Mouse (Mus musculus) stomach, embryonic 15.5 days (tissue): Measurements from ENCODE around the gene Limch1. TPM values are rescaled to one million over a fixed set of nuclear protein-coding genes. Genes with fewer than 3 reads are reported as not detected.

Source experiments
- ATAC-seq: fragments of 200-750 bp; cut with Nextera tagmentation; 2 replicates; pipeline ENCODE4 v1.8.0; 2017; ENCODE audit warnings: low read depth, moderate number of reproducible peaks, moderate TSS enrichment; ENCODE audit not compliant: insufficient read depth, low FRiP score
- H3K27ac ChIP-seq: fragments of 300-500 bp; sonication (generic); 2 replicates; pipeline ENCODE4 v1.5.1; 2015; ENCODE audit warnings: mild to moderate bottlenecking, inconsistent platforms
- H3K27me3 ChIP-seq: fragments of 300-500 bp; sonication (generic); replicated peaks from 2 replicates; pipeline ENCODE4 v1.6.1; 2015; ENCODE audit warnings: inconsistent platforms
- H3K36me3 ChIP-seq: fragments of 300-500 bp; sonication (generic); 2 replicates; pipeline ENCODE4 v1.6.1; 2015; ENCODE audit warnings: inconsistent platforms
- H3K4me1 ChIP-seq: fragments of 300-500 bp; sonication (generic); 2 replicates; pipeline ENCODE4 v1.6.1; 2015; ENCODE audit warnings: inconsistent platforms
- H3K4me2 ChIP-seq: fragments of 300-500 bp; sonication (generic); 2 replicates; pipeline ENCODE4 v1.6.1; 2015; ENCODE audit warnings: mild to moderate bottlenecking, inconsistent platforms
- H3K4me3 ChIP-seq: fragments of 300-500 bp; sonication (generic); replicated peaks from 2 replicates; pipeline ENCODE4 v1.5.1; 2015; ENCODE audit warnings: inconsistent platforms
- H3K9ac ChIP-seq: fragments of 300-500 bp; sonication (generic); 2 replicates; pipeline ENCODE4 v1.6.1; 2015; ENCODE audit warnings: inconsistent platforms
- H3K9me3 ChIP-seq: fragments of 300-500 bp; sonication (generic); 2 replicates; pipeline ENCODE4 v1.6.1; 2016; ENCODE audit warnings: inconsistent platforms
- WGBS: fragments of 180-500 bp; shearing (Covaris S2); methylation state at CpG from one replicate; pipeline ENCODE4 v1.1.7; 2015; 5-methylcytosine and 5-hydroxymethylcytosine counted together
- polyA plus RNA-seq: library from polyadenylated mRNA; unstranded; fragments of >200 nt; fragmentation: Nextera tagmentation; extraction: Ambion mirVana; gene quantifications from 2 replicates; pipeline ENCODE4 v1.2.1, GENCODE M21; 2015

Limch1 gene
- polyA plus RNA-seq, 1 experiment from 2014 or later = 10.8 TPM

GRCm38 (mm10) chr5:66748448-66749115 lies 3.0 kb downstream of the Limch1 start:
- no peak overlapping the region for H3K9ac ChIP-seq
- peaks cover 14% of the 10 kb centered on the region for H3K27me3 ChIP-seq
- no peaks in the 10 kb centered on the region for H3K9me3 ChIP-seq
- H3K4me3 ChIP-seq = no peak overlapping the region
- no peak overlapping the region for H3K4me2 ChIP-seq
- no peak overlapping the region for H3K27ac ChIP-seq
- WGBS = 56% methylated on average over 5 of the region's 5 CpGs
- no peaks in the 10 kb centered on the region for H3K36me3 ChIP-seq
- peaks cover 14% of the 10 kb centered on the region; the same call in 1 of the 2 replicates for H3K4me1 ChIP-seq
- ATAC-seq = no peak

GRCm38 (mm10) chr5:66750641-66751040 lies 5.0 kb downstream of the Limch1 start:
- H3K4me2 ChIP-seq = no peak overlapping the region
- peaks cover 14% of the 10 kb centered on the region; the same call in 1 of the 2 replicates for H3K4me1 ChIP-seq
- peaks cover 14% of the 10 kb centered on the region for H3K27me3 ChIP-seq
- 69% methylated on average over 7 of the region's 7 CpGs for whole genome bisulfite sequencing
- H3K9me3 ChIP-seq = no peaks in the 10 kb centered on the region
- H3K9ac ChIP-seq = no peak overlapping the region
- no peaks in the 10 kb centered on the region for H3K36me3 ChIP-seq
- no peak overlapping the region for H3K4me3 ChIP-seq
- H3K27ac ChIP-seq = no peak overlapping the region
- no peak for ATAC-seq

GRCm38 (mm10) chr5:66751332-66751980 lies 5.8 kb downstream of the Limch1 start:
- H3K27me3 ChIP-seq = peaks cover 8% of the 10 kb centered on the region
- H3K27ac ChIP-seq = no peak overlapping the region
- H3K36me3 ChIP-seq = no peaks in the 10 kb centered on the region
- no peak for ATAC-seq
- H3K4me1 ChIP-seq = peaks cover 10% of the 10 kb centered on the region; the same call in 1 of the 2 replicates
- H3K4me2 ChIP-seq = no peak overlapping the region
- H3K4me3 ChIP-seq = no peak overlapping the region
- no peaks in the 10 kb centered on the region for H3K9me3 ChIP-seq
- WGBS = 47% methylated on average over 3 of the region's 3 CpGs
- no peak overlapping the region for H3K9ac ChIP-seq

GRCm38 (mm10) chr5:66753620-66754019 lies 8.0 kb downstream of the Limch1 start:
- Histone ChIP-seq H3K4me1 (peaks cover 6% of the 10 kb centered on the region; the same call in 1 of the 2 replicates), H3K9me3 (no peaks in the 10 kb centered on the region), H3K9ac (no peak overlapping the region), H3K27ac (no peak overlapping the region), H3K4me2 (no peak overlapping the region), H3K36me3 (no peaks in the 10 kb centered on the region), H3K27me3 (no peaks in the 10 kb centered on the region), H3K4me3 (no peak overlapping the region)
- ATAC-seq = no peak
- 78% methylated on average over 9 of the region's 9 CpGs for WGBS

- Histone ChIP-seq H3K4me2 (no peak overlapping the region), H3K27ac (no peak overlapping the region), H3K27me3 (no peaks in the 10 kb centered on the region), H3K4me1 (no peaks in the 10 kb centered on the region), H3K36me3 (no peaks in the 10 kb centered on the region), H3K9ac (no peak overlapping the region), H3K9me3 (no peaks in the 10 kb centered on the region), H3K4me3 (no peak overlapping the region)
- ATAC-seq = no peak
- WGBS = 67% methylated on average over 10 of the region's 10 CpGs
Measured at GRCm38 (mm10) chr5:66756821-66757705, 11.4 kb downstream of the Limch1 start.

GRCm38 (mm10) chr5:66757706-66758237 lies 12.1 kb downstream of the Limch1 start:
- no peak for ATAC-seq
- Histone ChIP-seq H3K36me3 (no peaks in the 10 kb centered on the region), H3K27me3 (no peaks in the 10 kb centered on the region), H3K4me2 (no peak overlapping the region), H3K4me3 (no peak overlapping the region), H3K4me1 (no peaks in the 10 kb centered on the region), H3K9me3 (no peaks in the 10 kb centered on the region), H3K9ac (no peak overlapping the region), H3K27ac (no peak overlapping the region)
- WGBS = 70% methylated on average over 2 of the region's 2 CpGs

GRCm38 (mm10) chr5:66759354-66759753 lies 13.7 kb downstream of the Limch1 start:
- ATAC-seq = no peak
- WGBS = 80% methylated on average over 2 of the region's 2 CpGs
- Histone ChIP-seq H3K27ac (no peak overlapping the region), H3K9ac (no peak overlapping the region), H3K27me3 (no peaks in the 10 kb centered on the region), H3K4me2 (no peak overlapping the region), H3K4me3 (no peak overlapping the region), H3K4me1 (no peaks in the 10 kb centered on the region), H3K36me3 (no peaks in the 10 kb centered on the region), H3K9me3 (no peaks in the 10 kb centered on the region)

- Histone ChIP-seq H3K4me1 (no peaks in the 10 kb centered on the region), H3K4me3 (no peak overlapping the region), H3K27ac (no peak overlapping the region), H3K36me3 (no peaks in the 10 kb centered on the region), H3K27me3 (no peaks in the 10 kb centered on the region), H3K9me3 (no peaks in the 10 kb centered on the region), H3K9ac (no peak overlapping the region), H3K4me2 (no peak overlapping the region)
- no peak for ATAC-seq
- WGBS = 88% methylated on average over 10 of the region's 10 CpGs
Measured at GRCm38 (mm10) chr5:66760747-66761146, 15.1 kb downstream of the Limch1 start.

GRCm38 (mm10) chr5:66762006-66762405 lies 16.4 kb downstream of the Limch1 start:
- H3K27me3 ChIP-seq = no peaks in the 10 kb centered on the region
- no peaks in the 10 kb centered on the region for H3K36me3 ChIP-seq
- WGBS = 70% methylated on average over 2 of the region's 2 CpGs
- H3K27ac ChIP-seq = no peak overlapping the region
- no peak overlapping the region for H3K4me3 ChIP-seq
- H3K4me2 ChIP-seq = no peak overlapping the region
- H3K9ac ChIP-seq = no peak overlapping the region
- no peaks in the 10 kb centered on the region for H3K9me3 ChIP-seq
- no peaks in the 10 kb centered on the region for H3K4me1 ChIP-seq
- no peak for ATAC-seq

GRCm38 (mm10) chr5:66764129-66764528 lies 18.5 kb downstream of the Limch1 start:
- no peak for ATAC-seq
- no peak overlapping the region for H3K27ac ChIP-seq
- H3K4me2 ChIP-seq = no peak overlapping the region
- no peak overlapping the region for H3K9ac ChIP-seq
- H3K27me3 ChIP-seq = no peaks in the 10 kb centered on the region
- no peaks in the 10 kb centered on the region for H3K9me3 ChIP-seq
- H3K4me3 ChIP-seq = no peak overlapping the region
- H3K4me1 ChIP-seq = no peaks in the 10 kb centered on the region
- H3K36me3 ChIP-seq = no peaks in the 10 kb centered on the region
- WGBS = 84% methylated on average over 6 of the region's 6 CpGs

- no peaks in the 10 kb centered on the region for H3K4me1 ChIP-seq
- H3K9me3 ChIP-seq = no peaks in the 10 kb centered on the region
- H3K4me2 ChIP-seq = no peak overlapping the region
- no peak overlapping the region for H3K27ac ChIP-seq
- 56% methylated on average over 2 of the region's 2 CpGs for WGBS
- no peak overlapping the region for H3K9ac ChIP-seq
- no peak for ATAC-seq
- no peak overlapping the region for H3K4me3 ChIP-seq
- no peaks in the 10 kb centered on the region for H3K27me3 ChIP-seq
- no peaks in the 10 kb centered on the region for H3K36me3 ChIP-seq
Measured at GRCm38 (mm10) chr5:66765911-66766310, 20.3 kb downstream of the Limch1 start.

- Histone ChIP-seq H3K9ac (no peak overlapping the region), H3K27ac (no peak overlapping the region), H3K4me3 (no peak overlapping the region), H3K9me3 (no peaks in the 10 kb centered on the region), H3K4me2 (no peak overlapping the region), H3K36me3 (no peaks in the 10 kb centered on the region), H3K4me1 (no peaks in the 10 kb centered on the region), H3K27me3 (no peaks in the 10 kb centered on the region)
- 43% methylated on average over 4 of the region's 4 CpGs for WGBS
- ATAC-seq = no peak
Measured at GRCm38 (mm10) chr5:66768034-66768433, 22.4 kb downstream of the Limch1 start.
